Mouse (Mus musculus): Measurements from ENCODE around the gene Tub.

Tub gene

GRCm38 (mm10) chr7:108950312-108950761 is at the start of gene Tub:
TSS of gene Tub (plus strand) at chr7:108950338.
- in situ Hi-C loops (cut with MboI, MseI): no loop called here

- in situ Hi-C loops (cut with MboI, MseI): no loop called here
Measured at GRCm38 (mm10) chr7:108903969-108904368, 46.2 kb upstream of the Tub start.

- in situ Hi-C loops (cut with MboI, MseI): no loop called here
Measured at GRCm38 (mm10) chr7:108927043-108927442, 23.1 kb upstream of the Tub start.

GRCm38 (mm10) chr7:108928280-108929188 is 21.6 kb upstream of the Tub start:
- in situ Hi-C loops (cut with MboI, MseI): no loop called here

- in situ Hi-C loops (cut with MboI, MseI): no loop called here
Measured at GRCm38 (mm10) chr7:108929726-108930393, 20.3 kb upstream of the Tub start, which contains the start of gene Nlrp10. TSS of gene Nlrp10 (minus strand) at chr7:108930178.

GRCm38 (mm10) chr7:108933794-108934731 is 16.1 kb upstream of the Tub start, which contains the start of gene Eif3f:
TSS of gene Eif3f (plus strand) at chr7:108934417.
- in situ Hi-C loops (cut with MboI, MseI): no loop called here

- in situ Hi-C loops (cut with MboI, MseI): no loop called here
Measured at GRCm38 (mm10) chr7:108934836-108935235, 15.3 kb upstream of the Tub start.

- in situ Hi-C loops (cut with MboI, MseI): no loop called here
Measured at GRCm38 (mm10) chr7:108935411-108935810, 14.7 kb upstream of the Tub start.

- in situ Hi-C loops (cut with MboI, MseI): no loop called here
Measured at GRCm38 (mm10) chr7:108936591-108936990, 13.5 kb upstream of the Tub start.

GRCm38 (mm10) chr7:108941466-108941865 is 8.7 kb upstream of the Tub start:
- in situ Hi-C loops (cut with MboI, MseI): no loop called here

GRCm38 (mm10) chr7:108944002-108944401 is 6.1 kb upstream of the Tub start:
- in situ Hi-C loops (cut with MboI, MseI): no loop called here

GRCm38 (mm10) chr7:108948611-108949010 is 1.5 kb upstream of the Tub start:
- in situ Hi-C loops (cut with MboI, MseI): no loop called here

- in situ Hi-C loops (cut with MboI, MseI): no loop called here
Measured at GRCm38 (mm10) chr7:108949301-108949700, 837 bp upstream of the Tub start.

GRCm38 (mm10) chr7:108950762-108951331 is 709 bp downstream of the Tub start:
- in situ Hi-C loops (cut with MboI, MseI): no loop called here

- in situ Hi-C loops (cut with MboI, MseI): no loop called here
Measured at GRCm38 (mm10) chr7:108952801-108953200, 2.7 kb downstream of the Tub start.

GRCm38 (mm10) chr7:108954185-108954584 is 4.0 kb downstream of the Tub start:
- in situ Hi-C loops (cut with MboI, MseI): no loop called here

- in situ Hi-C loops (cut with MboI, MseI): no loop called here
Measured at GRCm38 (mm10) chr7:108957734-108958133, 7.6 kb downstream of the Tub start.

GRCm38 (mm10) chr7:108965968-108966367 is 15.8 kb downstream of the Tub start:
- in situ Hi-C loops (cut with MboI, MseI): loop anchor here (5.0 kb wide), 1 partner anchor 56 kb away; no protein-coding TSS in a partner anchor

GRCm38 (mm10) chr7:108966742-108967362 is 16.7 kb downstream of the Tub start:
- in situ Hi-C loops (cut with MboI, MseI): loop anchor here (5.0 kb wide), 1 partner anchor 55 kb away; no protein-coding TSS in a partner anchor

GRCm38 (mm10) chr7:108968201-108968600 is 18.1 kb downstream of the Tub start:
- in situ Hi-C loops (cut with MboI, MseI): loop anchor here (5.0 kb wide), 1 partner anchor 54 kb away; no protein-coding TSS in a partner anchor

Measured in T-helper 1 cell (primary cell).